Mouse (Mus musculus): ENCODE measurements around the gene Phf11b.
"Not testable (repeated sequence)": the region's sequence is repeated elsewhere in the genome, so short reads cannot be mapped to it uniquely, and the experiment has no call there.

- not testable (repeated sequence) for TF ChIP-seq CTCF (IDR thresholded peaks at IDR 0.05; ENCODE audit: borderline replicate concordance, control insufficient read depth, extremely low read depth, insufficient read depth, low read length, poor library complexity); POLR2A (IDR thresholded peaks at IDR 0.05; ENCODE audit: control insufficient read depth, extremely low read depth, insufficient read depth, low read length, poor library complexity)
Measured at GRCm38 (mm10) chr14:59319970-59320369, 21.2 kb downstream of the Phf11b start.

All from thymus, adult 2 months (tissue).